Mouse (Mus musculus): Measurements from ENCODE around the gene Rbbp8nl. TPM values are rescaled to one million over a fixed set of nuclear protein-coding genes. Genes with fewer than 3 reads are reported as not detected.
A peak's percentile ranks its signal among the peaks of the same experiment; 100 is the strongest.

The Rbbp8nl gene
- total RNA-seq (2014; rRNA removed), result not detected in 2 replicates
- polyA plus RNA-seq (2015; fragmentation: Nextera tagmentation; extraction: Ambion mirVana), result not detected in 2 replicates

DNA sequence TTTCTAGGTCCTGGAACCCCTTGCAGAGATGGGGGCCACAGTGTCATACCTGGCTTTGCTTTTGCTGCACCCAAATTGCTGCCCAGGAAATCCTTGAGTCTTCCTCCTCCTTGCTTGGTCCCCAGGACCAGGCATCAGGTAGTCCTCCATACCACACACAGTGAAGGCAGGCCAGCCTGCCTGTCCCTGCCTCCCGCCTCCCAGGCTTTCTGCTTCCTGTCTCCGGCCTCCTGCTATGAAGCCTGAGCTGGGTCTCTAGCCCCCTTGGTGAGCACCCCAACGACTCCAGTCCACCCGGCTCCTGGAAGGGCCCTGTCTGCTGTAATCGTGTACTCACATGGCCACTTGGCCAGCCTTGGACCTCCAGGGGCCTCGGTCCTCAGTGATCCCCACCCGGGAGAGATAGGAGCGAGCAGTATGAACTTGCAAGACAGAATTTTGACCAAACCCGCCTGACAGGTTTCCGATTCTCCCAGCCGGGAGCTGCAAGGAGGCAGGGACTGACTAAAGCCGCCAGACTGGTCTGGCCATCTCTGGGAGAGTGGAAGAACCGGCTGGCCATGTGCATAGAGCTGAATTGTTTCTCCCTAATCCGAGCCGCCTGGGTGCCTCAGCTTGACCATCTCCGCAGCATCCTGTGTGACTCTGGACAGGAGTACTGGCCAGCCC is at the start of gene Rbbp8nl:
Gene Rbbp8nl, minus strand, starts transcription at position 440 of the 669 bp plus-strand sequence.
- ATAC-seq (no peak), DNase-seq (no peak)
- no peaks in the 10 kb centered on the region for H3K27me3 ChIP-seq (ENCODE audit: insufficient read depth, low read length)
- no peak within 1 kb of the TSS for H3K4me3 ChIP-seq (ENCODE audit: low read depth, low read length)
- H3K27ac ChIP-seq (ENCODE audit: low read depth, low read length), result no peak within 1 kb of the TSS
- no peaks in the 10 kb centered on the region for H3K36me3 ChIP-seq (ENCODE audit: insufficient read depth)
- H3K9ac ChIP-seq, result no peak within 1 kb of the TSS
- H3K4me1 ChIP-seq (ENCODE audit: insufficient read depth), result no peaks in the 10 kb centered on the region
- no peak within 1 kb of the TSS for H3K4me2 ChIP-seq (ENCODE audit: low read depth)
- 47% methylated on average over 16 of the region's 16 CpGs for WGBS
- H3K9me3 ChIP-seq (ENCODE audit: low read length), result no peaks in the 10 kb centered on the region
- TF ChIP-seq CTCF (IDR thresholded peaks at IDR 0.05; ENCODE audit: low read depth), result no peak

DNA sequence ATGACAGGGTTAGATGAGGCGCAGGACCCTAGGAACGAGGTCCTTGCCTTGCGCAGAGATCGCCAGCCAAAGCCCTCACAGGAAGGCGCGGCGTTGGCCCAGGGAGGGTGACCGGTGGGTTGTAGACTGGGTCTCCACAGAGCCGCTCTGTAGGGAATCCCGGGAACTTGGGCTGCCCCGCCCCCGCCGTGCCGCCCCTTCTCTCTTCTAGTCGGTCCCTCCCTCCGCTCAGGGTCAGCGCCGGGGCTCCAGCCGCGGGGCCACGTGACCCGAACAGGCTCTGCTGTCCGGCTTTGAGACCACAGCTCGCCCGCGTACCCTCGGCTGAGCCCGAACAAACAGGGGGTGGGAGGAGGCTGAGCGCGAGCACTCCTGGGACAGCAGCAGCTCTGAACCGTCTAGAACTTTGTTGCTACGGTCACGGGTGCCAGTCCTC is 44.9 kb upstream of the Rbbp8nl start, which contains the start of gene Gata5:
Gene Gata5, minus strand, starts transcription at position 149 of the 436 bp plus-strand sequence.
- Histone ChIP-seq H3K9me3 (ENCODE audit: low read length) (no peaks in the 10 kb centered on the region), H3K27ac (ENCODE audit: low read depth, low read length) (no peak within 1 kb of the TSS), H3K9ac (0 out of 2 replicates have a peak within 1 kb of the TSS, but pooled peaks have one; percentile 14), H3K36me3 (ENCODE audit: insufficient read depth) (no peaks in the 10 kb centered on the region), H3K4me2 (ENCODE audit: low read depth) (peak within 1 kb of the TSS; percentile 43), H3K4me3 (ENCODE audit: low read depth, low read length) (peak within 1 kb of the TSS; percentile 18), H3K4me1 (ENCODE audit: insufficient read depth) (0 out of 2 replicates have a peak, but pooled peaks cover 5% of the 10 kb centered on the region), H3K27me3 (ENCODE audit: insufficient read depth, low read length) (peaks cover 64% of the 10 kb centered on the region)
- ATAC-seq (no peak), DNase-seq (no peak)
- WGBS, result 1% methylated on average over 33 of the region's 33 CpGs
- no peak for TF ChIP-seq CTCF (IDR thresholded peaks at IDR 0.05; ENCODE audit: low read depth)

GRCm38 (mm10) chr2:180333778-180334550 is 44.3 kb upstream of the Rbbp8nl start:
- TF ChIP-seq CTCF (IDR thresholded peaks at IDR 0.05; ENCODE audit: low read depth), result no peak
- Histone ChIP-seq H3K9ac (0 out of 2 replicates have a peak overlapping the region, but pooled peaks have one; percentile 14), H3K9me3 (ENCODE audit: low read length) (no peaks in the 10 kb centered on the region), H3K36me3 (ENCODE audit: insufficient read depth) (no peaks in the 10 kb centered on the region), H3K4me2 (ENCODE audit: low read depth) (peak overlapping the region; percentile 43), H3K4me1 (ENCODE audit: insufficient read depth) (0 out of 2 replicates have a peak, but pooled peaks cover 5% of the 10 kb centered on the region), H3K27me3 (ENCODE audit: insufficient read depth, low read length) (peaks cover 64% of the 10 kb centered on the region), H3K4me3 (ENCODE audit: low read depth, low read length) (peak overlapping the region; percentile 18), H3K27ac (ENCODE audit: low read depth, low read length) (no peak overlapping the region)
- ATAC-seq (no peak), DNase-seq (no peak)
- 4% methylated on average over 69 of the region's 69 CpGs for whole genome bisulfite sequencing

DNA sequence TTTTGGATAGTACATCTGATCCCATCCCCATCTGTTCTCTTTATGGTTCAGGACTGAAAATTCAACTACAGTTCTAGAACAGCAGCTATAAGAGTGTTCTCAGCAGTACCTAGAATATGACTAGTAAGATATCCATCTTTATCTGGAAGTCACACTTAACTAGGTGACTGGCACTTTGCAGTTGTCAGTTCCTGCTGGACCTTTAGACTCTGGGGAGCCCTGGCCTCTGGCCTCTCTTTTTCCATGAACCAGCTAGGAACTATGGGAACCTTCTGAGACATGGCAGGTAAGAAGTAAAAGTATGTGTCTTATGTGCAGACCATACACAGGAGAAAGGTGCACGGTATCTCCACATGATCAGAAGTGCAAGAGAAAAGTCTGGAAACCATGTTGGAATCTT is 39.8 kb upstream of the Rbbp8nl start:
- WGBS, result 90% methylated on average over 1 of the region's 1 CpGs
- Histone ChIP-seq H3K36me3 (ENCODE audit: insufficient read depth) (no peaks in the 10 kb centered on the region), H3K27me3 (ENCODE audit: insufficient read depth, low read length) (peaks cover 29% of the 10 kb centered on the region), H3K9ac (no peak overlapping the region), H3K4me2 (ENCODE audit: low read depth) (no peak overlapping the region), H3K27ac (ENCODE audit: low read depth, low read length) (no peak overlapping the region), H3K9me3 (ENCODE audit: low read length) (no peaks in the 10 kb centered on the region), H3K4me3 (ENCODE audit: low read depth, low read length) (no peak overlapping the region), H3K4me1 (ENCODE audit: insufficient read depth) (0 out of 2 replicates have a peak, but pooled peaks cover 2% of the 10 kb centered on the region)
- DNase-seq, result no peak
- no peak for TF ChIP-seq CTCF (IDR thresholded peaks at IDR 0.05; ENCODE audit: low read depth)
- ATAC-seq, result no peak

DNA sequence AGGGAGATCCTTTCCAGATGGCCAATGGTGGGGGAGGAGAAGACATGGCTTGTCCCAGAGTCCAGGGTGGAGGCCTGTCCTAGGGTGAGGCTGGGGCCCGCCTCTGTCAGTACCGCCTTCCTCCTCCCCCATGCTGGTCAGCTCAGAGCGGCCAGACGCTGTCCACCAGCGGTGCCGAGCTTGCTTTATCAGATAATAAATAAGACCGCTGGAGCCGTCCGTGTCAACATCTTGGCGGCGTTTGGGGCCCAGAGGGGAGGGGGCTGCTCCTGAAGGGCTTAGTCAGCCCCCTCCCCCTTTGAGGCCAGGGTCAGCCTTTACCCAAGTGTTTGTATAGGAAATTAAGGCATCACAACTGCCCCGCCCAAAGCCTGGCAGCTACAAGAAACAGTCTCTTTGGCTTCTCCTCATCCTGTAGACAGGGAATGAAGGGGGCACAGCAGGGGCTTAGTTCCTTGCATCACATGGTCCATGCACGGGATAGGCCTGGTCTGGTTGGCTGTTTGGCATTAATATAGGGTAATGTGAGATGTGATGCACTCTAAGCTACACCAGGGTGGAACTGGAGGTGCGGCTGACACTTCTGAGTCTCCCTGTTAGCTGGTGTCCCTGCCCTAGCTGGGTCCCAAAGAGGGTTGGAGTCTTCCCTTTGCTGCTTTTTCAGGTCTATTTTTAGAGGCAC is 33.1 kb upstream of the Rbbp8nl start:
- H3K4me2 ChIP-seq (ENCODE audit: low read depth), result no peak overlapping the region
- WGBS, result 43% methylated on average over 14 of the region's 14 CpGs
- TF ChIP-seq CTCF (IDR thresholded peaks at IDR 0.05; ENCODE audit: low read depth), result no peak
- no peak overlapping the region for H3K4me3 ChIP-seq (ENCODE audit: low read depth, low read length)
- no peaks in the 10 kb centered on the region for H3K4me1 ChIP-seq (ENCODE audit: insufficient read depth)
- no peak overlapping the region for H3K9ac ChIP-seq
- H3K9me3 ChIP-seq (ENCODE audit: low read length), result no peaks in the 10 kb centered on the region
- no peak overlapping the region for H3K27ac ChIP-seq (ENCODE audit: low read depth, low read length)
- ATAC-seq, result no peak
- H3K36me3 ChIP-seq (ENCODE audit: insufficient read depth), result no peaks in the 10 kb centered on the region
- no peak for DNase-seq
- no peaks in the 10 kb centered on the region for H3K27me3 ChIP-seq (ENCODE audit: insufficient read depth, low read length)

DNA sequence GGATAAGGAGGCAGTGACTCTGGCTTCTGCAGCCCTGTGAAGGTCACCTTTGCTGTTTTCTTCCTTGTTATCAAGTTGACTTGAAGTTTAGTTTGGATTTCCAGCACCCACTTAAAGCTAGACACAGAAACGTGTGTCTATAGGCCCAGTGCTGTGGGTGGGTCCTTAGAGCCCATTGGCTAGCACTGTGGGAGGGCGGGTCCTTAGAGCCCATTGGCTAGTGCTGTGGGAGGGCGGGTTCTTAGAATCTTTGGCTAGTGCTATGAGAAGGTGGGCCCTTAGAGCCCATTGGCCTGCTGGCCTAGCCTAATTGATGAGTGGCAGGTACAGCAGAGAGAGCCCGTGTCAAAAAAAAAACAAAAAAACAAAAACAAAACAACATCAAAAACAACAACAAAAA is 30.5 kb upstream of the Rbbp8nl start:
- no peak for ATAC-seq
- Histone ChIP-seq H3K27ac (ENCODE audit: low read depth, low read length) (no peak overlapping the region), H3K4me3 (ENCODE audit: low read depth, low read length) (no peak overlapping the region), H3K4me2 (ENCODE audit: low read depth) (no peak overlapping the region), H3K9ac (no peak overlapping the region), H3K36me3 (ENCODE audit: insufficient read depth) (no peaks in the 10 kb centered on the region), H3K27me3 (ENCODE audit: insufficient read depth, low read length) (no peaks in the 10 kb centered on the region), H3K9me3 (ENCODE audit: low read length) (no peaks in the 10 kb centered on the region), H3K4me1 (ENCODE audit: insufficient read depth) (no peaks in the 10 kb centered on the region)
- TF ChIP-seq CTCF (IDR thresholded peaks at IDR 0.05; ENCODE audit: low read depth), result no peak
- 75% methylated on average over 4 of the region's 4 CpGs for WGBS
- no peak for DNase-seq
